Mouse (Mus musculus): ENCODE data around the gene Hist2h3c2. TPM values are rescaled to one million over a fixed set of nuclear protein-coding genes. Genes with fewer than 3 reads are reported as not detected.

Hist2h3c2 gene
- polyA plus RNA-seq, 1 experiment from 2014 or later, result 10.0 TPM

Small RNA genes within 50 kb of the gene (microRNA-seq; reads per million reads assigned to microRNA genes)
- not detected for gene Gm44492
- gene Gm47311, result not detected
- gene Gm47313, result not detected

Other genes with a start within 250 kb of the Hist2h3c2 start
- 41.2 and 47.7 TPM in 2 replicates for gene Plekho1, start 243.1 kb downstream of the Hist2h3c2 start, polyA plus RNA-seq (2015; fragmentation: Nextera tagmentation; extraction: Ambion mirVana)
- gene Vps45, start 180.7 kb downstream of the Hist2h3c2 start, polyA plus RNA-seq (2015; fragmentation: Nextera tagmentation; extraction: Ambion mirVana), result 41.1 and 55.4 TPM in 2 replicates
- 20.8 and 23.8 TPM in 2 replicates for gene Otud7b, start 134.6 kb downstream of the Hist2h3c2 start, polyA plus RNA-seq (2015; fragmentation: Nextera tagmentation; extraction: Ambion mirVana)
- 37.3 and 38.2 TPM in 2 replicates for gene Mtmr11, start 77.1 kb downstream of the Hist2h3c2 start, polyA plus RNA-seq (2015; fragmentation: Nextera tagmentation; extraction: Ambion mirVana)
- gene Sf3b4, start 66.8 kb downstream of the Hist2h3c2 start, polyA plus RNA-seq (2015; fragmentation: Nextera tagmentation; extraction: Ambion mirVana), result 163 and 184 TPM in 2 replicates
- gene Sv2a, start 58.0 kb downstream of the Hist2h3c2 start, polyA plus RNA-seq (2015; fragmentation: Nextera tagmentation; extraction: Ambion mirVana), result 7.6 and 8.7 TPM in 2 replicates
- gene Bola1, start 19.4 kb downstream of the Hist2h3c2 start, polyA plus RNA-seq (2015; fragmentation: Nextera tagmentation; extraction: Ambion mirVana), result 46.6 and 55.0 TPM in 2 replicates
- gene Hist2h2ab, start 19.3 kb downstream of the Hist2h3c2 start, polyA plus RNA-seq (2015; fragmentation: Nextera tagmentation; extraction: Ambion mirVana), result 1.7 TPM in 1 of 2 replicates, not detected in the other
- gene Hist2h2ac, start 18.2 kb downstream of the Hist2h3c2 start, polyA plus RNA-seq (2015; fragmentation: Nextera tagmentation; extraction: Ambion mirVana), result 13.2 and 14.1 TPM in 2 replicates
- 8.7 and 12.0 TPM in 2 replicates for gene Hist2h2be, start 18.0 kb downstream of the Hist2h3c2 start, polyA plus RNA-seq (2015; fragmentation: Nextera tagmentation; extraction: Ambion mirVana)
- 52.8 and 67.0 TPM in 2 replicates for gene Hist2h2aa2, start 1.1 kb upstream of the Hist2h3c2 start, polyA plus RNA-seq (2015; fragmentation: Nextera tagmentation; extraction: Ambion mirVana)
- 14.9 and 20.9 TPM in 2 replicates for gene Hist2h2aa1, start 6.4 kb upstream of the Hist2h3c2 start, polyA plus RNA-seq (2015; fragmentation: Nextera tagmentation; extraction: Ambion mirVana)
- 1.5 TPM in 1 of 2 replicates, not detected in the other for gene Hist2h3c1, start 7.6 kb upstream of the Hist2h3c2 start, polyA plus RNA-seq (2015; fragmentation: Nextera tagmentation; extraction: Ambion mirVana)
- gene Hist2h4, start 24.2 kb upstream of the Hist2h3c2 start, polyA plus RNA-seq (2015; fragmentation: Nextera tagmentation; extraction: Ambion mirVana), result 11.2 and 12.5 TPM in 2 replicates
- gene Hist2h3b, start 29.5 kb upstream of the Hist2h3c2 start, polyA plus RNA-seq (2015; fragmentation: Nextera tagmentation; extraction: Ambion mirVana), result 80.9 and 96.2 TPM in 2 replicates
- gene Hist2h2bb, start 30.6 kb upstream of the Hist2h3c2 start, polyA plus RNA-seq (2015; fragmentation: Nextera tagmentation; extraction: Ambion mirVana), result 13.8 and 13.9 TPM in 2 replicates
- 2.1 and 2.7 TPM in 2 replicates for gene Fcgr1, start 54.8 kb upstream of the Hist2h3c2 start, polyA plus RNA-seq (2015; fragmentation: Nextera tagmentation; extraction: Ambion mirVana)
- 0.20 TPM in 1 of 2 replicates, not detected in the other for gene BC107364, start 213.2 kb upstream of the Hist2h3c2 start, polyA plus RNA-seq (2015; fragmentation: Nextera tagmentation; extraction: Ambion mirVana)

All from embryonic facial prominence, embryonic 13.5 days (tissue).